Mouse (Mus musculus) heart, adult 2 months (tissue): ENCODE results near the gene Asnsd1. TPM values are rescaled to one million over a fixed set of nuclear protein-coding genes. Genes with fewer than 3 reads are reported as not detected.
"Not testable (repeated sequence)": the region's sequence is repeated elsewhere in the genome, so short reads cannot be mapped to it uniquely, and the experiment has no call there.

Experiments
- DNase-seq, 2 experiments: peaks; one replicate each; pipeline ENCODE4 v3.0.0; 2021
- H3K27ac ChIP-seq: fragments of 200-600 bp; 2 replicates; pipeline ENCODE4 v1.8.1; 2022
- H3K27me3 ChIP-seq: fragments of 200-500 bp; 2 replicates; pipeline ENCODE4 v1.6.1; 2012; ENCODE audit warnings: mild to moderate bottlenecking, low read length, inconsistent platforms, mixed read lengths; ENCODE audit not compliant: control insufficient read depth, insufficient read depth
- H3K36me3 ChIP-seq: fragments of 200-500 bp; 2 replicates; pipeline ENCODE4 v1.6.1; 2012; ENCODE audit warnings: low read length, inconsistent platforms; ENCODE audit not compliant: control insufficient read depth, insufficient read depth
- H3K4me1 ChIP-seq: fragments of 200-500 bp; 2 replicates; pipeline ENCODE4 v1.6.1; 2011; ENCODE audit warnings: low read length; ENCODE audit not compliant: control insufficient read depth, insufficient read depth
- H3K4me3 ChIP-seq: fragments of 200-600 bp; 2 replicates; pipeline ENCODE4 v1.8.1; 2022
- H3K79me2 ChIP-seq: fragments of 200-500 bp; replicated peaks from 2 replicates; pipeline ENCODE4 v1.6.1; 2012; ENCODE audit warnings: mild to moderate bottlenecking, inconsistent platforms, low read length, moderate library complexity, mixed read lengths; ENCODE audit not compliant: control insufficient read depth, insufficient read depth
- H3K9ac ChIP-seq: fragments of 200-500 bp; 2 replicates; pipeline ENCODE4 v1.6.1; 2012; ENCODE audit warnings: low read depth, mild to moderate bottlenecking, control low read depth, inconsistent platforms, low read length, mixed read lengths
- CTCF ChIP-seq: fragments of 200-600 bp; IDR thresholded peaks from 2 replicates; pipeline ENCODE4 v1.8.1; 2022; ENCODE audit warnings: antibody characterized with exemption, mild to moderate bottlenecking, moderate library complexity
- EP300 ChIP-seq: fragments of 200-500 bp; IDR thresholded peaks from 2 replicates; pipeline ENCODE4 v1.6.1; 2011; ENCODE audit warnings: low read depth, low read length, control low read depth; ENCODE audit not compliant: insufficient read depth
- POLR2A ChIP-seq: fragments of 200-500 bp; IDR thresholded peaks from 2 replicates; pipeline ENCODE4 v1.6.1; 2011; ENCODE audit warnings: mild to moderate bottlenecking, low read depth, low read length, control low read depth; ENCODE audit not compliant: insufficient read depth
- WGBS: fragments of 180-500 bp; shearing (Covaris S2); methylation state at CpG from one replicate; pipeline ENCODE4 v1.1.7; 2018; 5-methylcytosine and 5-hydroxymethylcytosine counted together
- intact Hi-C: fragments of 180-260 bp; cut with DNase I; formaldehyde crosslinking; loops from one replicate; pipeline ENCODE4 v1.15.1; 2025
- long read RNA-seq: library from polyadenylated mRNA; stranded (forward); transcript quantifications from one replicate; pipeline ENCODE4 v2.0.0, GENCODE M21; 2021
- polyA plus RNA-seq: library from polyadenylated mRNA; depleted of rRNA; stranded (reverse); fragments of >200 nt; gene quantifications from 2 replicates; pipeline ENCODE4 v1.2.3, GENCODE M21; 2012; rRNA removed
- total RNA-seq, 2 experiments: library from RNA; stranded (reverse); gene quantifications; 2 replicates each; pipeline ENCODE4 v1.2.3; 2021

Asnsd1 gene
- total RNA-seq (10 to 100 TPM; 56.4 to 64.7 TPM), polyA plus RNA-seq (14.3 and 32.1 TPM in 2 replicates)
- long read RNA-seq, transcript Asnsd1-201 (6 exons, 2,442 nt), result major isoform, 69 of 73 reads
- long read RNA-seq, partial matches to known transcripts, result 1 of 73 reads
- long read RNA-seq, other reads (novel, unspliced or antisense), result 1 of 73 reads

GRCm38 (mm10) chr1:53352327-53353261 is at the start of gene Asnsd1, which contains the start of the genes Asdurf and Gm28551:
Gene Asnsd1 (minus strand): TSS chr1:53352752.
Gene Asdurf (minus strand): TSS chr1:53352619.
Gene Gm28551 (minus strand): TSS chr1:53352667.
- 1% methylated on average over 36 of the region's 44 CpGs for WGBS
- H3K27ac ChIP-seq, result peak within 1 kb of the TSS; percentile 85
- H3K9ac ChIP-seq, result peak within 1 kb of the TSS; percentile 94
- H3K79me2 ChIP-seq, result no peaks in the 10 kb centered on the region
- peaks cover 3% of the 10 kb centered on the region for H3K4me1 ChIP-seq
- H3K27me3 ChIP-seq, result no peaks in the 10 kb centered on the region
- H3K36me3 ChIP-seq, result peaks cover 3% of the 10 kb centered on the region
- TF ChIP-seq CTCF, result peak; percentile 79
- TF ChIP-seq EP300, result 0 out of 2 replicates have a peak, but pooled peaks have one; percentile 30
- peak; percentile 78 for TF ChIP-seq POLR2A
- peak; percentile 98 to 99 for DNase-seq
- intact Hi-C loops, result loop anchor here (2.0 to 10.0 kb wide), 4 partner anchors 40 to 708 kb away; partner anchors contain the start of genes Gm28778, Ormdl1, Osgepl1 and Pms1
- H3K4me3 ChIP-seq, result peak within 1 kb of the TSS; percentile 94

- H3K27ac ChIP-seq, H3K4me1 ChIP-seq, intact Hi-C loops, H3K36me3 ChIP-seq, H3K4me3 ChIP-seq, H3K79me2 ChIP-seq, H3K27me3 ChIP-seq, H3K9ac ChIP-seq: not testable (repeated sequence)
- WGBS, result 21% methylated on average over 21 of the region's 21 CpGs
- peak; percentile 8 to 32 for DNase-seq
Measured at GRCm38 (mm10) chr1:53393936-53394760, 41.6 kb upstream of the Asnsd1 start.

- no peak for TF ChIP-seq CTCF
- TF ChIP-seq EP300, result no peak
- TF ChIP-seq POLR2A, result no peak
- Histone ChIP-seq H3K9ac (no peak overlapping the region), H3K79me2 (no peaks in the 10 kb centered on the region), H3K27ac (no peak overlapping the region), H3K27me3 (no peaks in the 10 kb centered on the region), H3K4me1 (no peaks in the 10 kb centered on the region), H3K36me3 (no peaks in the 10 kb centered on the region), H3K4me3 (no peak overlapping the region)
- 95% methylated on average over 12 of the region's 14 CpGs for WGBS
- intact Hi-C loops, result no loop called here
- no peak for DNase-seq
Measured at GRCm38 (mm10) chr1:53388762-53389161, 36.2 kb upstream of the Asnsd1 start.

- Histone ChIP-seq H3K27me3 (no peaks in the 10 kb centered on the region), H3K4me1 (no peaks in the 10 kb centered on the region), H3K36me3 (no peaks in the 10 kb centered on the region), H3K9ac (no peak overlapping the region), H3K4me3 (no peak overlapping the region), H3K27ac (no peak overlapping the region), H3K79me2 (no peaks in the 10 kb centered on the region)
- intact Hi-C loops, result no loop called here
- TF ChIP-seq CTCF, result no peak
- TF ChIP-seq EP300, result no peak
- TF ChIP-seq POLR2A, result no peak
- 84% methylated on average over 6 of the region's 6 CpGs for WGBS
- DNase-seq, result no peak
Measured at GRCm38 (mm10) chr1:53384085-53384688, 31.6 kb upstream of the Asnsd1 start.

GRCm38 (mm10) chr1:53377731-53378130 is 25.2 kb upstream of the Asnsd1 start:
- H3K4me3 ChIP-seq, result no peak overlapping the region
- DNase-seq, result no peak
- H3K27ac ChIP-seq, result no peak overlapping the region
- H3K9ac ChIP-seq, result no peak overlapping the region
- WGBS, result 66% methylated on average over 3 of the region's 3 CpGs
- intact Hi-C loops, result no loop called here
- H3K36me3 ChIP-seq, result no peaks in the 10 kb centered on the region
- H3K79me2 ChIP-seq, result no peaks in the 10 kb centered on the region
- H3K27me3 ChIP-seq, result no peaks in the 10 kb centered on the region
- no peaks in the 10 kb centered on the region for H3K4me1 ChIP-seq
- TF ChIP-seq EP300, result no peak
- TF ChIP-seq POLR2A, result no peak
- no peak for TF ChIP-seq CTCF

- H3K79me2 ChIP-seq, H3K9ac ChIP-seq, H3K36me3 ChIP-seq, H3K4me3 ChIP-seq, H3K27me3 ChIP-seq, DNase-seq, H3K27ac ChIP-seq, H3K4me1 ChIP-seq, intact Hi-C loops: not testable (repeated sequence)
- 91% methylated on average over 2 of the region's 2 CpGs for WGBS
Measured at GRCm38 (mm10) chr1:53375965-53376364, 23.4 kb upstream of the Asnsd1 start.
